Mouse (Mus musculus) midbrain, embryonic 16.5 days (tissue): ENCODE measurements around the gene Kremen1. TPM values are rescaled to one million over a fixed set of nuclear protein-coding genes. Genes with fewer than 3 reads are reported as not detected.

Experiments used
- polyA plus RNA-seq: library from polyadenylated mRNA; unstranded; fragments of >200 nt; fragmentation: Nextera tagmentation; extraction: Ambion mirVana; gene quantifications from 2 replicates; pipeline ENCODE4 v1.2.1, GENCODE M21; 2015

Kremen1 gene
- polyA plus RNA-seq, 1 experiment from 2014 or later: 4.8 TPM

Other genes with a start within 250 kb of the Kremen1 start
- 1.1 and 1.2 TPM in 2 replicates for gene Rasl10a, start 203.4 kb downstream of the Kremen1 start, polyA plus RNA-seq
- gene Gas2l1, start 196.2 kb downstream of the Kremen1 start, polyA plus RNA-seq: 19.5 and 20.6 TPM in 2 replicates
- 46.9 and 48.8 TPM in 2 replicates for gene Rhbdd3, start 162.6 kb downstream of the Kremen1 start, polyA plus RNA-seq
- gene Ewsr1, start 162.3 kb downstream of the Kremen1 start, polyA plus RNA-seq: 548 and 592 TPM in 2 replicates
- gene Emid1, start 109.3 kb downstream of the Kremen1 start, polyA plus RNA-seq: 9.5 and 12.4 TPM in 2 replicates
- gene Znrf3, start 183.3 kb upstream of the Kremen1 start, polyA plus RNA-seq: 7.7 and 9.0 TPM in 2 replicates